Mouse (Mus musculus): Measurements from ENCODE around the gene Cd244a. TPM values are rescaled to one million over a fixed set of nuclear protein-coding genes. Genes with fewer than 3 reads are reported as not detected.
A peak's percentile ranks its signal among the peaks of the same experiment; 100 is the strongest.

Gene Cd244a
- total and polyA plus RNA-seq, 3 experiments, result 0.21 to 0.64 (median 0.41) TPM

DNA sequence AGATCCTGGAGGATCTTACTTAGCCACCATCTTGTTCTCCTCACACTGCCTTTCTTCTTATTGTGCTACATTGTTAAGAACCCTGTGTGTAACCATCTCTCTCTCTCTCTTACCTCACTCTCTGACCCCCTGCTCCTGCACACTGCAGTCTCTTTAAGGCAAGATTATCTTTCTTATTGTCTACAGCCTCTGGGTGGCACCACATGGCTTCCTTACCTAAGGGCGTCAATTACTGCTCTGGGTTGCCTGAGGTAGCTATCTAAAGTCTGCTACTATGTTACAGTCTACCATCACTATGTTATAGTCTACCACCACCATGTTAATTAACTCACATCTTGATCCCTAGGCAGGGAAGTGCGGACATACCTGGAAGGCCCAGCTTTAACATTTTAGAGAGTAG is 9.4 kb downstream of the Cd244a start:
- peak; percentile 56 for TF ChIP-seq RAD21 (IDR thresholded peaks at IDR 0.05; ENCODE audit: low read depth, low read length)
- no peak for TF ChIP-seq ZMIZ1 (IDR thresholded peaks at IDR 0.05; ENCODE audit: low read depth, low read length)
- no peak for TF ChIP-seq MAX (IDR thresholded peaks at IDR 0.05; ENCODE audit: low read length)
- TF ChIP-seq SMC3 (IDR thresholded peaks at IDR 0.05; ENCODE audit: low read depth, low read length), result peak; percentile 38
- TF ChIP-seq MAZ (IDR thresholded peaks at IDR 0.05; ENCODE audit: low read depth, low read length), result no peak
- TF ChIP-seq CTCF (conservative IDR thresholded peaks at IDR 0.05 in 1 of 2, IDR thresholded peaks at IDR 0.05 in 1 of 2; ENCODE audit: low read depth in 2 of 2, low read length in 2 of 2), result peak in 1 of 2 experiments; percentile 61; a peak in 2 of 4 replicates
- TF ChIP-seq ELF1 (IDR thresholded peaks at IDR 0.05; ENCODE audit: low read depth, low read length), result no peak

DNA sequence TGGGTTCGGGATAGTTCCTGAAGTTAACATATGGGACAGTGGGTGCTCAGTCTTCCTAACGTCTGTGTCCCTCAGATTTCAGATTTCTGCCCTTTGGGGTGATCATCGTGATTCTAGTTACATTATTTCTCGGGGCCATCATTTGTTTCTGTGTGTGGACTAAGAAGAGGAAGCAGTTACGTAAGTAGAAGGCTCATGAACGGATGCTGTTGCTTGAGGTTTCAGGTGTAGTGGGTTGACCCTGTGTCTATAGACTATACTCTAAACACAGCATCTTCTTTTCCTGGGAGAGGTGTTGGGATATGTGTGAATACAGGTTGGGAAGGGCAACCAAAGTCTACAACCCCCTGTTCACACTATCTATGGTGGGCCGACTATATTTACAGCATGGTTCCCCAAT is 18.2 kb downstream of the Cd244a start:
- H3K4me3 ChIP-seq (replicated peaks in 1 of 3; ENCODE audit: low read depth in 2 of 3, low read length in 2 of 3, poor library complexity in 1 of 3), result no peak overlapping the region
- H3K9ac ChIP-seq (ENCODE audit: insufficient read depth, low read depth), result no peak overlapping the region
- no peaks in the 10 kb centered on the region for H3K9me3 ChIP-seq (replicated peaks; ENCODE audit: low read length)
- no peaks in the 10 kb centered on the region for H3K4me1 ChIP-seq (ENCODE audit: control insufficient read depth in 1 of 2, insufficient read depth in 2 of 2)
- H3K27me3 ChIP-seq (replicated peaks), result no peaks in the 10 kb centered on the region
- dilution Hi-C loops (cut with MboI; ENCODE audit: extremely low pct_ligation_motif_present, extremely low pct_unique_long_range_greater_than_20kb, low sequenced_read_pairs) (no loop called here), in situ Hi-C loops (cut with MboI; ENCODE audit: low pct_ligation_motif_present, low pct_unique_long_range_greater_than_20kb, low sequenced_read_pairs) (no loop called here)
- H3K36me3 ChIP-seq (replicated peaks in 1 of 2; ENCODE audit: control insufficient read depth in 1 of 2, insufficient read depth in 1 of 2, low read length in 1 of 2), result no peaks in the 10 kb centered on the region
- no peak for DNase-seq (ENCODE audit: extremely low read depth)
- no peak overlapping the region for H3K4me2 ChIP-seq (ENCODE audit: insufficient read depth, low read depth, poor library complexity, severe bottlenecking)
- H3K79me2 ChIP-seq (replicated peaks; ENCODE audit: control insufficient read depth, extremely low read depth, insufficient read depth, poor library complexity, severe bottlenecking), result no peaks in the 10 kb centered on the region
- no peak overlapping the region for H3K27ac ChIP-seq (ENCODE audit: insufficient read depth, low read depth)
- TF ChIP-seq MEF2A (IDR thresholded peaks at IDR 0.05; ENCODE audit: borderline replicate concordance, low read depth, low read length) (no peak), TCF12 (IDR thresholded peaks at IDR 0.05; ENCODE audit: low read depth, low read length) (no peak), JUND (conservative IDR thresholded peaks at IDR 0.05; ENCODE audit: low read depth, low read length) (no peak), IRF4 (IDR thresholded peaks at IDR 0.05; ENCODE audit: low read depth, low read length) (no peak), TBP (conservative IDR thresholded peaks at IDR 0.05; ENCODE audit: low read depth, low read length) (no peak), UBTF (IDR thresholded peaks at IDR 0.05; ENCODE audit: low read depth, low read length) (no peak), BHLHE40 (IDR thresholded peaks at IDR 0.05; ENCODE audit: low read depth, low read length) (no peak), MAZ (IDR thresholded peaks at IDR 0.05; ENCODE audit: low read depth, low read length) (no peak), NELFE (IDR thresholded peaks at IDR 0.05; ENCODE audit: low read depth, low read length) (no peak), POLR2A (IDR thresholded peaks at IDR 0.05; ENCODE audit: low read depth, low read length) (no peak), ZNF384 (IDR thresholded peaks at IDR 0.05; ENCODE audit: low read depth, low read length) (no peak), POLR2AphosphoS2 (IDR thresholded peaks at IDR 0.05; ENCODE audit: low read depth, low read length) (no peak), ETS1 (conservative IDR thresholded peaks at IDR 0.05; ENCODE audit: low read depth, low read length) (no peak), ZMIZ1 (IDR thresholded peaks at IDR 0.05; ENCODE audit: low read depth, low read length) (no peak), JUN (IDR thresholded peaks at IDR 0.05; ENCODE audit: insufficient read depth, low read depth, low read length) (no peak), NRF1 (IDR thresholded peaks at IDR 0.05; ENCODE audit: low read depth, low read length) (no peak), MAX (IDR thresholded peaks at IDR 0.05; ENCODE audit: low read length) (no peak), MAFK (IDR thresholded peaks at IDR 0.05; ENCODE audit: insufficient replicate concordance, low read length) (no peak)

More for the DNA sequence above, 9.4 kb downstream of the Cd244a start:
- dilution Hi-C loops (cut with MboI; ENCODE audit: extremely low pct_ligation_motif_present, extremely low pct_unique_long_range_greater_than_20kb, low sequenced_read_pairs), result no loop called here
- Histone ChIP-seq H3K4me3 (replicated peaks in 1 of 3; ENCODE audit: low read depth in 2 of 3, low read length in 2 of 3, poor library complexity in 1 of 3) (no peak overlapping the region), H3K27me3 (replicated peaks) (no peaks in the 10 kb centered on the region), H3K79me2 (replicated peaks; ENCODE audit: control insufficient read depth, extremely low read depth, insufficient read depth, poor library complexity, severe bottlenecking) (no peaks in the 10 kb centered on the region), H3K36me3 (replicated peaks in 1 of 2; ENCODE audit: control insufficient read depth in 1 of 2, insufficient read depth in 1 of 2, low read length in 1 of 2) (no peaks in the 10 kb centered on the region), H3K27ac (ENCODE audit: insufficient read depth, low read depth) (no peak overlapping the region), H3K4me2 (ENCODE audit: insufficient read depth, low read depth, poor library complexity, severe bottlenecking) (no peak overlapping the region), H3K9me3 (replicated peaks; ENCODE audit: low read length) (no peaks in the 10 kb centered on the region), H3K4me1 (ENCODE audit: control insufficient read depth in 1 of 2, insufficient read depth in 2 of 2) (no peaks in the 10 kb centered on the region), H3K9ac (ENCODE audit: insufficient read depth, low read depth) (no peak overlapping the region)
- in situ Hi-C loops (cut with MboI; ENCODE audit: low pct_ligation_motif_present, low pct_unique_long_range_greater_than_20kb, low sequenced_read_pairs), result loop anchor here (5.0 kb wide), 1 partner anchor 66 kb away; the partner anchor contains the start of gene Alyref2
- DNase-seq (ENCODE audit: extremely low read depth), result peak; percentile 12

Measured in CH12.LX (cell line).